8 mouse cellular contexts compared by ENCODE assay signal in genomic region chr1:156473003-156473402, GRCm38 (mm10). TPM values are rescaled to one million over a fixed set of nuclear protein-coding genes. Genes with fewer than 3 reads are reported as not detected.
DNase-seq lines count a peak whose midpoint lies in the region; ATAC-seq and TF ChIP-seq lines count a peak whose summit lies in the region.

No protein-coding gene starts in this region.

- no peaks in the 10 kb centered on the region for H3K9me3 ChIP-seq in intestine, postnatal 0 days (ENCODE audit: control insufficient read depth)

- H3K27ac ChIP-seq in intestine, postnatal 0 days (ENCODE audit: low read depth, low read length), result peak overlapping the region; percentile 58

- H3K4me1 ChIP-seq in intestine, postnatal 0 days (replicated peaks; ENCODE audit: control insufficient read depth, insufficient read depth, low read length), result peaks cover 11% of the 10 kb centered on the region; the same call in 1 of the 2 replicates

- peak overlapping the region; percentile 31; the same call in 1 of the 2 replicates for H3K9ac ChIP-seq in intestine, postnatal 0 days (ENCODE audit: low read depth, low read length)

- no peaks in the 10 kb centered on the region for H3K27me3 ChIP-seq in intestine, postnatal 0 days (replicated peaks; ENCODE audit: control insufficient read depth, insufficient read depth, low read length)

- no peaks in the 10 kb centered on the region for H3K36me3 ChIP-seq in intestine, postnatal 0 days (ENCODE audit: control insufficient read depth, insufficient read depth)

- no peak for TF ChIP-seq CTCF in intestine, postnatal 0 days (IDR thresholded peaks at IDR 0.05; ENCODE audit: low read depth)

- peak; percentile 24 for DNase-seq in adrenal gland, postnatal 14 days
- DNase-seq in adrenal gland, adult 8-10 months, result no peak
- DNase-seq in NIH3T3 (ENCODE audit: low read depth), result peak; percentile 71
- peak; percentile 97 for DNase-seq in heart, adult 11 months
- peak; percentile 50 for DNase-seq in mesoderm, embryonic 11.5 days (ENCODE audit: low read depth, low spot score)
- DNase-seq in thymus, postnatal 14 days, result peak; percentile 26
- DNase-seq in cerebellum, adult 9-10 months, result no peak

- peak overlapping the region; percentile 94 for H3K4me2 ChIP-seq in intestine, postnatal 0 days (replicated peaks; ENCODE audit: low read depth)

- peak overlapping the region; percentile 83 for H3K4me3 ChIP-seq in intestine, postnatal 0 days (ENCODE audit: low read depth, low read length)

- no peak for ATAC-seq in intestine, postnatal 0 days

- under 1% methylated on average over 11 of the region's 11 CpGs for WGBS in intestine, postnatal 0 days

RNA-seq across cellular contexts. Expression of gene Soat1, which starts 1.1 kb away (rescaled TPM):
- 623 and 656 TPM in 2 replicates for total RNA-seq in adrenal gland, postnatal 14 days (2021)
- total RNA-seq in adrenal gland, adult 8-10 months (2022), result 1,000 to 10,000 TPM; 1,258 to 1,560 (median 1,464) TPM
- 51.2 and 62.5 TPM in 2 replicates for polyA plus RNA-seq in intestine, postnatal 0 days (2015; fragmentation: Nextera tagmentation; extraction: Ambion mirVana)

RNA-seq across cellular contexts. Expression of gene Gm10031, which starts 50.8 kb away (rescaled TPM):
- total RNA-seq in adrenal gland, postnatal 14 days (2021), result 41.3 and 41.6 TPM in 2 replicates
- total RNA-seq in adrenal gland, adult 8-10 months (2022), result 10 to 100 TPM; 28.0 to 44.6 (median 34.7) TPM
- polyA plus RNA-seq in intestine, postnatal 0 days (2015; fragmentation: Nextera tagmentation; extraction: Ambion mirVana), result 0.35 and 0.52 TPM in 2 replicates

RNA-seq across cellular contexts. Expression of gene Axdnd1, which starts 52.0 kb away (rescaled TPM):
- 2.7 and 3.3 TPM in 2 replicates for total RNA-seq in adrenal gland, postnatal 14 days (2021)
- 10 to 100 TPM in 1 of 4 experiments, 1 to 10 TPM in 3; 3.8 to 11.2 (median 4.3) TPM for total RNA-seq in adrenal gland, adult 8-10 months (2022)
- not detected in 2 replicates for polyA plus RNA-seq in intestine, postnatal 0 days (2015; fragmentation: Nextera tagmentation; extraction: Ambion mirVana)

Comparison
In these comparisons a context has a peak if more than half of its experiments do, and no peak if none do; other contexts are left out.
1. DNase-seq: peak in adrenal gland, postnatal 14 days (single experiment), NIH3T3 (single experiment), heart, adult 11 months (single experiment), mesoderm, embryonic 11.5 days (single experiment) and thymus, postnatal 14 days (single experiment); none in adrenal gland, adult 8-10 months (single experiment) and cerebellum, adult 9-10 months (single experiment).